Mouse (Mus musculus) midbrain, embryonic 12.5 days (tissue): ENCODE results near the gene Hk1. TPM values are rescaled to one million over a fixed set of nuclear protein-coding genes. Genes with fewer than 3 reads are reported as not detected.

Experiments used
- ATAC-seq: fragments of 200-750 bp; cut with Nextera tagmentation; 2 replicates; pipeline ENCODE4 v1.8.0; 2017; ENCODE audit warnings: low read depth, moderate TSS enrichment, moderate library complexity; ENCODE audit not compliant: low FRiP score
- H3K27ac ChIP-seq: fragments of 300-500 bp; sonication (generic); replicated peaks from 2 replicates; pipeline ENCODE4 v1.5.1; 2016; ENCODE audit warnings: mild to moderate bottlenecking
- H3K27me3 ChIP-seq: fragments of 300-500 bp; sonication (generic); 2 replicates; pipeline ENCODE4 v1.6.1; 2016; ENCODE audit warnings: mild to moderate bottlenecking
- H3K36me3 ChIP-seq: fragments of 300-500 bp; sonication (generic); 2 replicates; pipeline ENCODE4 v1.6.1; 2016
- H3K4me1 ChIP-seq: fragments of 300-500 bp; sonication (generic); 2 replicates; pipeline ENCODE4 v1.6.1; 2016
- H3K4me2 ChIP-seq: fragments of 300-500 bp; sonication (generic); replicated peaks from 2 replicates; pipeline ENCODE4 v1.6.1; 2016; ENCODE audit warnings: mild to moderate bottlenecking, moderate library complexity
- H3K4me3 ChIP-seq: fragments of 300-500 bp; sonication (generic); 2 replicates; pipeline ENCODE4 v1.5.1; 2016; ENCODE audit warnings: mild to moderate bottlenecking
- H3K9ac ChIP-seq: fragments of 300-500 bp; sonication (generic); replicated peaks from 2 replicates; pipeline ENCODE4 v1.6.1; 2016; ENCODE audit warnings: mild to moderate bottlenecking, moderate library complexity
- H3K9me3 ChIP-seq: fragments of 300-500 bp; sonication (generic); 2 replicates; pipeline ENCODE4 v1.6.1; 2016; ENCODE audit warnings: mild to moderate bottlenecking
- whole genome bisulfite sequencing: fragments of 180-500 bp; shearing (Covaris S2); methylation state at CpG from one replicate; pipeline ENCODE4 v1.1.7; 2016; 5-methylcytosine and 5-hydroxymethylcytosine counted together
- polyA plus RNA-seq: library from polyadenylated mRNA; unstranded; fragments of >200 nt; fragmentation: Nextera tagmentation; extraction: Ambion mirVana; gene quantifications from 2 replicates; pipeline ENCODE4 v1.2.1, GENCODE M21; 2016

Hk1 gene
- polyA plus RNA-seq, 1 experiment from 2014 or later: 40.6 TPM

DNA sequence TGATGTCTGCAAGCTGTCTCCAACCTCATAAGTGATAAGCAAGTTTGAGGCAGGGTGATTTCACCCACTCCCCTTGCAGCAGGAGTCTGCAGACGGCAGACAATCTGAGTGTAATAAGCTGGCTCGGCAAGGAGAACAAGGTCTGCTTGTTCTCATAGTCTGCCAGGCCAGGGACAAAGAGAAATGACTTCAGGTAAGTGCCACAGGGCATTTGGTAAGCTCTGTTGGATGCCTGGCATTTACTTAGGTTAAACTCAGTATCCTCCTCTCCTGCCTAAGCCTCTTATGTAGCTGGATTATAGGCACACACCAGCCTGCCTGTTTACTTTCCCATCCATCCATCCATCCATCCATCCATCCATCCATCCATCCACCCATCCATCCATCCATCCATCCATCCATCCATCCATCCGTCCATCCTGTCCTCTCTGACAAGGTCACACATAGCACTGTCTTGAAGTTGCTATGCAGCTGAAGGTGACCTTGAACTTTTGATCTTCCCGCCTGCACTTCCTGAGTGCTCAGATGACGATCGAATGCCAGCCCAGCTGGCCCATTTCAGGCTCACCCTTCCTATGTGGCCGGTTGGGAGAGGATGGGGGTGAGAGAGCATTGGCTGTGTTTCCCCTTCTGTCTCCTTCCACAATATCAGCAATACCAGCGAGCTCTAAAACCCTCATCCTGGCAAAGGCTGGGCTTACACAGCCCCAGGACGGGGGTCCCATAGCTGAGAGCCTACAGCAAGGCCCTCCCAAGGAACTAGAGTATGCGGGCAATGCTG lies 69.3 kb downstream of the Hk1 start:
- Histone ChIP-seq H3K4me3 (no peak overlapping the region), H3K4me2 (no peak overlapping the region), H3K27me3 (no peaks in the 10 kb centered on the region), H3K27ac (no peak overlapping the region), H3K36me3 (no peaks in the 10 kb centered on the region), H3K9me3 (no peaks in the 10 kb centered on the region), H3K9ac (no peak overlapping the region), H3K4me1 (peaks cover 14% of the 10 kb centered on the region; the same call in 1 of the 2 replicates)
- 86% methylated on average over 10 of the region's 10 CpGs for WGBS
- no peak for ATAC-seq

DNA sequence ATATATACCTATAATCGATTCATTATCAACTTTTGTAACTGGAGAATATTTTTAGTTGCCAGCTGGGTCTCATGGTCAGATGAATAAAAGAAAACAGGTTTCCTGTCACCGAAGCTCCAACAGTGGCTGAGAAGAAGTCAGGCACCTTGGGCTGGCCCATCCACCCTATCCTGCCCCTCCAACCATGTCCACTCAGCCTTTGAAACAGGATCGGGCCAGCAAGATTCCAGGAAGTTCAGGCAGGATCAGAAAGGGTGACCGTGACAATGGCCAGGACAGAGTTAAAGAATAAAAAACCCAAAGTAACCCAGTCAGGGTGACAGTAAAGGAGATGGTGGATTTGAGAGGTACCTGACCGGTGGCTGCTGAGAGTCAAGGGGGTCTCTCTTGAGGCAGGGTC lies 70.1 kb downstream of the Hk1 start:
- H3K4me1 ChIP-seq: peaks cover 14% of the 10 kb centered on the region; the same call in 1 of the 2 replicates
- WGBS: 89% methylated on average over 5 of the region's 5 CpGs
- no peak overlapping the region for H3K27ac ChIP-seq
- no peak overlapping the region for H3K9ac ChIP-seq
- no peak overlapping the region for H3K4me2 ChIP-seq
- no peak overlapping the region for H3K4me3 ChIP-seq
- ATAC-seq: no peak
- H3K36me3 ChIP-seq: no peaks in the 10 kb centered on the region
- no peaks in the 10 kb centered on the region for H3K9me3 ChIP-seq
- no peaks in the 10 kb centered on the region for H3K27me3 ChIP-seq

DNA sequence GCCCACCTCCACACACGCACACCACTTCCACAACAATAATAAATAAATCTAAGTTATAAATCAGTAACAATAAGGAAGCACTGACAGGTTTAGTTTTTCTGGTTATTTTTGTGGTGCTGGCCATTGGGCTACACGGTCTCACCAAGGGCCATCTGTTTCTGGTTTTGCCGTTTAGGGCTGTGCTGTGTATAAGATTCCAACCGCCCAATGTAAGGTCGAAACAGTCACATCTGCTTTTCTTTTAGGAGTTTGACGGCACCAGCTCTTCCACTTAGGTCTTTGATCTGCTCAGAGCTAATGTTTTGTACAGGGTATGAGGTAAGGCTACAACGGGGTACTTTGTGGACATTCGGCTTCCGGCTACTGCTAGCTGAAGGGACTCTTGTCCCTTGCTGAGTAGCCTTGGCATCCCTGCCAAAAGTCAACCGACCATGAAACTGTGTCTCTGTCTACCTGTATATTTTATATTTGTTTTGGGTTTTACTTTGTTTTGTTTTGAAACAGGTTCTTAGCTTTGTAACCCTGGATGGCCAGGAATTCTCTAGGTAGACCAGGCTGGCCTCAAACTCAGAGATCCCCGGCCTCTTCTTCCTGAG lies 70.7 kb downstream of the Hk1 start:
- no peak for ATAC-seq
- Histone ChIP-seq H3K27ac (no peak overlapping the region), H3K36me3 (no peaks in the 10 kb centered on the region), H3K4me1 (peaks cover 14% of the 10 kb centered on the region; the same call in 1 of the 2 replicates), H3K9ac (no peak overlapping the region), H3K27me3 (no peaks in the 10 kb centered on the region), H3K4me2 (no peak overlapping the region), H3K9me3 (no peaks in the 10 kb centered on the region), H3K4me3 (no peak overlapping the region)
- 88% methylated on average over 11 of the region's 11 CpGs for WGBS

DNA sequence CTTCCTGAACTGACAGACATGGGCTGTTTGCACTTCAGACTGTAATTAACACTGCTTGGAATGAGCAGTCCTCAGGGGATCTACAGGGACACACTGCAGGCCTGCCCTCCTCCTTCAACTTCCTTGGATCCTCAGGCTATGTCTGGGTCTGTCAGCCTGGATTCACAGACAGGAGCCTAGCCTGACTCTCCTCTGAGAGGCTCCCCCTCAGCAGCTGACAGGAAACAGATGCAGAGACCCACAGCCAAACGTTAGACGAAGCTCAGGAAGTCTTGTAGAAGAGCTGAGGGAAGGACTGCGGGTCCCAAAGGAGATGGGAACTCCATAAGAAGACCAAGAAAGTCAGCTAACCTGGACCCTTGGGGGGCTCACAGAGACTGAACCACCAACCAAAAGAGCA lies 73.2 kb downstream of the Hk1 start:
- WGBS: 62% methylated on average over 3 of the region's 3 CpGs
- H3K27me3 ChIP-seq: no peaks in the 10 kb centered on the region
- no peak overlapping the region for H3K27ac ChIP-seq
- H3K4me1 ChIP-seq: peaks cover 2% of the 10 kb centered on the region; the same call in 1 of the 2 replicates
- H3K4me3 ChIP-seq: no peak overlapping the region
- H3K36me3 ChIP-seq: no peaks in the 10 kb centered on the region
- H3K9me3 ChIP-seq: no peaks in the 10 kb centered on the region
- H3K9ac ChIP-seq: no peak overlapping the region
- H3K4me2 ChIP-seq: no peak overlapping the region
- ATAC-seq: no peak

DNA sequence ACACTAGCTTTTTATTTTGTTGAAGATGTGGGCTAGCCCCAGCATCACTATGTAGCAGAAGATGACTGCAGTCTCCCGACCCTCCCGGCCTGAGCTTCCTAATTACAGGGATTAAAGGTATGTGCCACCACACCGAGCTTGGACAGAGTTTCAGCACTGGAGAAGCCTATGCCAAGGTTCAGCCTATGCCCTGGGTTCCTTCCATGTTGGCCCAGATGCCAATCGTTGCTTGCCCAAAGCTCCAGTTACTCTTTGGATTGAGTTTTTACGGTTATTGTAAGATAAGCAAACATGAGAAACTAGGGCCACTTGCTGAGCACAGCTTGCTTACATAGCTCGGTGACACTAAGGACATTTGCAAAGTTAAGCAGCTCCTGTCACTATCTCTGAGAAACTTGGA lies 74.6 kb downstream of the Hk1 start:
- 83% methylated on average over 6 of the region's 6 CpGs for WGBS
- ATAC-seq: no peak

DNA sequence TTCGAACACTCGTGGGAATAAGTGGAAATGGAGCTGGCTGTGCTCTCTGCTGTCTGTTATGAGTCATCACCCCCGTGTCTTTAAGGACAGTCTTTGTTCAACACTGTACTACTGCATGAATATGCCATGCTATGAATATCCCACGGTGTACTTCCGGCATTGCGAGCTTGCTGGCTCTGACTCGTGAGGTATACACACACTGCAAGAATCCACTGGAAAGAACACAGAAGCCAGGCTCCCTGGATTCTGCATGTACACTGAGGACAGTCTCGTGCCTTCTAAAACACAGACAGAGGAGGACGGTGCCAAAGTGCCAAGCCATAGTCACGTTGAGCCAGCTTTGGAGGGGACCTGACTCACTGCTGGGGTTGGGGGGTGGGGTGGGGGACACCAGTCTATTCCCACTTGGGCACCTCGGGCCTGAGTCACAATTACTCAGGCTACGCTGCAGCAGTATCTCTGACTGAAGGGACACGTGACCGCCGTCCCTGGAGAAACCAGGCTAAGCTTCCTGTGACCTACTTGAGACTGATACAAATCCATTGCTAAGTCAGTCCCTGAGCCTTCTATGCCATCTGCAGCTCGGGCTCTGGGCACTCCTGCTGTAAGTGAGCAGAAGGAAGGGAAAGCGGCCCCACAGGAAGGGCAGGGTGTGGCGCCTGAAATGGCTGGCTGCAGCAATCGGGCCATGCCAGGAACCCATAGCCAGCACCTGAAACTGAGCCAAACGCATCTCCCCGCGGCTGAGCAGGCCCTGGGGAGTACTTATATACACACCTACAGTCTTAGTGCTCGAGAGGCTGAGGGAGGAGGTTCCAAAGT lies 79.5 kb downstream of the Hk1 start:
- 0 out of 2 replicates have a peak, but pooled peaks cover 4% of the 10 kb centered on the region for H3K4me1 ChIP-seq
- WGBS: 88% methylated on average over 23 of the region's 23 CpGs

More for the DNA sequence above, 74.6 kb downstream of the Hk1 start:
- no peak overlapping the region for H3K9ac ChIP-seq
- H3K27ac ChIP-seq: no peak overlapping the region
- no peak overlapping the region for H3K4me3 ChIP-seq
- no peaks in the 10 kb centered on the region for H3K9me3 ChIP-seq
- no peaks in the 10 kb centered on the region for H3K4me1 ChIP-seq
- H3K4me2 ChIP-seq: no peak overlapping the region
- H3K36me3 ChIP-seq: no peaks in the 10 kb centered on the region
- no peaks in the 10 kb centered on the region for H3K27me3 ChIP-seq

DNA sequence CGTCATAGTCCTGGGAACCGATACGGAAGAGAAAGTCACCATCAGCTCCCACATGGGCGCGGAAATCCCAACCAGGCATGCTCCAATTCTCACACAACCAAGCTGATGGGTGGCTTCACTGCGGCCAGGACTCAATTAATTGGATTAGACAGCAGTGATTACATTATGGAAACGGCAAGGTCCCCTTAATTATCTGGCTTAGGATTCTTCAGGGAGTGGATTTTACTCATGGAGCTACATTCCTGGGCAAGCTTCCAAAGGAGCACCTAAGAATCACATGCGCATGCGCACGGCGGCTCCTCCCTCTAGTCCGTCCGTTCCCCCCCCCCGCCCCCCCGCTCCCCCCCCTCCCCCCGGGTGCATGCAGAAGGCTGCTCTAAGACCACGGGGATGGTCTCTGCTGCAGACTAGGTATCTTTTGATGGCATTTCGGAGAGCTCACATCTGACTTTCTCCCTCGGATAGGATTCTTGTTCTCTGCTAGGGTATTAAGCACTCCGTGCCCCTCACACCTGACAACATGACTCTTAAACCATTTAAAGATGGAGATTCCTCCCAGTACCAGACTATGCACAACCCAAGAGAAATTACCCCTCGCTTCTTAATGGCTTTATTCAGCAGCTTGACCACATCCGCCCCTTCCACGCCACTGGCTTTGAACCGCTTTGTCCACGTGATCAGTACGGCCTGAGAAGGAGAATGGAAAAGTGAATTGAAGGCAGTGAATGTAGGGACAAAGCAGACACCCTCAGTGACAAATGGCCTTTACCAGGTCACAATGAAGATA lies 83.4 kb downstream of the Hk1 start:
- Histone ChIP-seq H3K36me3 (no peaks in the 10 kb centered on the region), H3K4me1 (0 out of 2 replicates have a peak, but pooled peaks cover 4% of the 10 kb centered on the region), H3K9ac (no peak overlapping the region), H3K4me2 (no peak overlapping the region), H3K27me3 (no peaks in the 10 kb centered on the region), H3K4me3 (no peak overlapping the region), H3K9me3 (no peaks in the 10 kb centered on the region), H3K27ac (no peak overlapping the region)
- WGBS: 60% methylated on average over 24 of the region's 26 CpGs
- ATAC-seq: no peak

More for the DNA sequence above, 79.5 kb downstream of the Hk1 start:
- ATAC-seq: no peak
- Histone ChIP-seq H3K4me2 (no peak overlapping the region), H3K4me3 (no peak overlapping the region), H3K27me3 (no peaks in the 10 kb centered on the region), H3K36me3 (no peaks in the 10 kb centered on the region), H3K27ac (no peak overlapping the region), H3K9me3 (no peaks in the 10 kb centered on the region), H3K9ac (no peak overlapping the region)

DNA sequence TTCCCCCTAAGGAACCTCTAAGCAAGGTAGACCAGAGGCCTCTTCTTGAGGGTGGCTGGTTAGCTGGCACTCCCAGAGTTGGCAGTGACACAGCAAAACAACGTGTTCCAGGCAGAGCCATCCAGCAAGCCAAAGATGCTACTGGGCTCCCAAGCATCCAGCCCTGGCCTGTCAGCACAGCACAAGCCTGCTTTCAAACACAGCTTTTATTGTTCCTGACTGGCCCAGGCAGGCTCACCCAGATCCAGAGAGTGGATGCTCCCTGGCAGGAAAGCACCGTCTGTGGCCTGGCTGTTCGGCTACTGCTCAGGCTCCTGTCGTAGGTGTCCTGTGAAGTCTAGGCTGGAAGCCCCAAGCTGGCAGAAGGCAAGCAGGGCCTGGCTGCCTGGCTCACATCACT lies 85.6 kb downstream of the Hk1 start:
- H3K4me1 ChIP-seq: 0 out of 2 replicates have a peak, but pooled peaks cover 4% of the 10 kb centered on the region
- no peaks in the 10 kb centered on the region for H3K27me3 ChIP-seq
- H3K4me3 ChIP-seq: no peak overlapping the region
- H3K4me2 ChIP-seq: no peak overlapping the region
- H3K9me3 ChIP-seq: no peaks in the 10 kb centered on the region
- no peak overlapping the region for H3K27ac ChIP-seq
- WGBS: 81% methylated on average over 4 of the region's 4 CpGs
- H3K36me3 ChIP-seq: peaks cover 4% of the 10 kb centered on the region; the same call in 1 of the 2 replicates
- no peak for ATAC-seq
- H3K9ac ChIP-seq: no peak overlapping the region

DNA sequence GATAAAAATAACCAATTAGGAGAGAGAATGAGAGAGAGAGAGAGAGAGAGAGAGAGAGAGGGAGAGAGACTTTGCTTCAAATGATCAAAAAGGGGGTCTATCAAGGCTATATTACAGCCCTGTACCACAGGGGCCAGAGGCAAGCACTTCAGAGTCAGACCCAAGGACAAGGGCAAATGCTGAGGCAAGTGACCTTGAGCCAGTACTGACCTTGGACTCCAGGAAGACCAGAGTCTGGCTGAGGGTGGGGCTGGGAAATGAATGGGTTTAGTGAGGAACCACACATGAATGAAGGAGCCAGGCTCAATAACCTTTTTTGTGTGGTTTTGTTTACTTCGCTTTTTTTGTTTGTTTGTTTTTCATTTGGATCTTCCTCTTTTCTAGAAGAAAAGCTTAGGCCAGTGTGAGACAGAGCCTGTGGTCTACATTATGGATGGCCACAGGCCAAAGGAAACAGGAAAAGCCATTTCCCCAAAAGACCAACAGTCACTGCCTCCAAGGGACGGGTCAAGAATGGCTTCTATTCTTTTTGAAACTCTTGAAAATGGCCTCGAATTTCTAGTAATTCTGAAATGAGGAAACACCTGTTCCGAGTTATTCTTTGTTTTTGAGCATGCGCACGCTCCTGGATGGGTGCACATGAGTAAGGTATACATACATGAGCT lies 92.1 kb downstream of the Hk1 start:
- WGBS: 85% methylated on average over 6 of the region's 6 CpGs
- Histone ChIP-seq H3K27ac (no peak overlapping the region), H3K4me2 (no peak overlapping the region), H3K4me3 (no peak overlapping the region), H3K9me3 (no peaks in the 10 kb centered on the region), H3K9ac (no peak overlapping the region), H3K27me3 (no peaks in the 10 kb centered on the region), H3K4me1 (no peaks in the 10 kb centered on the region), H3K36me3 (peaks cover 13% of the 10 kb centered on the region; the same call in 1 of the 2 replicates)
- ATAC-seq: no peak

DNA sequence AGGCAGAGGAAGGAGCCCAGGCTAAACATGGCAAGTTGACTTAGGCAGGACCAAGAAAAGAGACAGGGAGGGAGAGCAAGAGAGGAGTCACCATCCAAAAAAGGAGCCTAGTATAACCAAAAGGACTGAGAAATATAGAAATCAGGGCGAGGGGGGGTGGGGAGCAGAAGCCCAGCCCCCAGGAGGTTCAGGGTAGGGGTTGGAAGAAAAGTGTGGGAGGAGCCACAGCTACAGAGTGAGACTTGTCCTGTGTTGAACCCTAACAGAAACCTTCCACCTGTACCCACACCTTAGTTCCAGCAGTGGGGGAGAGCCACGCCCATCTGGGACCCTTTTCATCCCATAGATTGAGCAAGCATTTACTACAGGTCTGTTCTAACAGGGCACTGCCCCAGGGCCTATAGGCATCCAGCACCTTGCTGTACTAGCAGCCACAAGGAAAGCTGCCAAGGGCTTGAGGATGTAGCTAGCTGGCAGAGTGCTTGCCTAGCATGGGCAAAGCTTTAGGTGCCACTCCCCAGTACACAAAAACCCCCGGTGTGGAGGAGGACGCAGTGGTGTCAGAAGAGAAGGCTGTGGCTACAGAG lies 96.4 kb downstream of the Hk1 start:
- Histone ChIP-seq H3K36me3 (peaks cover 28% of the 10 kb centered on the region), H3K27ac (no peak overlapping the region), H3K4me2 (no peak overlapping the region), H3K27me3 (no peaks in the 10 kb centered on the region), H3K4me1 (no peaks in the 10 kb centered on the region), H3K4me3 (no peak overlapping the region), H3K9ac (no peak overlapping the region), H3K9me3 (0 out of 2 replicates have a peak, but pooled peaks cover 2% of the 10 kb centered on the region)
- 81% methylated on average over 4 of the region's 4 CpGs for WGBS
- no peak for ATAC-seq

DNA sequence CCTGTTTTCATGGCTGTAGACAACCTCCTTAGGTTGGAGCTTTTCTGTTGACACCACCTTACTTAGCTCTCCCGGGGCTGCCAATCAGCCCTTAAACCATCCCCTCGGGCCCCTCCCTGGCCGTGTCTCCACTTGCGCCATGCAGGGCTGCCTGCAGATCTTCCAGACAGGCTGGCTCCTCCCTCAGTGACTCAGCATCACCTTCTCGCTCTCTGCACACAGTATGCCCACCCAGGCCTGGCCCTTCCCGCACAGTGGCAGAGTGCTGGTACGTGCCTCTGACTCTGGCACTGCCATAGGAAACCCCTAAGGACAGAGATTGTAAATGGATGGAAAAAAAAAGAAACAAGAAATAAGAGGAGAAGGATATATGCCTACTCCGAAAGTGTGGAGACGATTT lies 96.9 kb downstream of the Hk1 start:
- H3K36me3 ChIP-seq: peaks cover 28% of the 10 kb centered on the region
- WGBS: 54% methylated on average over 9 of the region's 9 CpGs
- H3K4me1 ChIP-seq: no peaks in the 10 kb centered on the region
- no peak overlapping the region for H3K9ac ChIP-seq
- ATAC-seq: no peak
- 0 out of 2 replicates have a peak, but pooled peaks cover 2% of the 10 kb centered on the region for H3K9me3 ChIP-seq
- no peak overlapping the region for H3K27ac ChIP-seq
- H3K4me2 ChIP-seq: no peak overlapping the region
- no peak overlapping the region for H3K4me3 ChIP-seq
- H3K27me3 ChIP-seq: no peaks in the 10 kb centered on the region
